Mouse (Mus musculus) layer of hippocampus, adult 2 months (tissue): ENCODE results near the gene Tle4. TPM values are rescaled to one million over a fixed set of nuclear protein-coding genes. Genes with fewer than 3 reads are reported as not detected.
A peak's percentile ranks its signal among the peaks of the same experiment; 100 is the strongest.

Source experiments
- DNase-seq, 2 experiments: peaks; one replicate each; pipeline ENCODE4 v3.0.0; 2022; ENCODE audit warnings: low spot score in 2 of 2
- H3K27ac ChIP-seq: fragments of 200-600 bp; 2 replicates; pipeline ENCODE4 v1.8.1; 2022
- H3K4me3 ChIP-seq: fragments of 200-600 bp; 2 replicates; pipeline ENCODE4 v1.8.1; 2022; ENCODE audit warnings: mild to moderate bottlenecking
- CTCF ChIP-seq: fragments of 200-600 bp; conservative IDR thresholded peaks from 2 replicates; pipeline ENCODE4 v1.8.1; 2022; ENCODE audit warnings: antibody characterized with exemption, mild to moderate bottlenecking, moderate library complexity
- total RNA-seq, 2 experiments: library from RNA; stranded (reverse); gene quantifications; 2 replicates each; pipeline ENCODE4 v1.2.3; 2021

Tle4 gene
- total RNA-seq, 2 experiments from 2014 or later, result 40.9 to 41.7 TPM

DNA sequence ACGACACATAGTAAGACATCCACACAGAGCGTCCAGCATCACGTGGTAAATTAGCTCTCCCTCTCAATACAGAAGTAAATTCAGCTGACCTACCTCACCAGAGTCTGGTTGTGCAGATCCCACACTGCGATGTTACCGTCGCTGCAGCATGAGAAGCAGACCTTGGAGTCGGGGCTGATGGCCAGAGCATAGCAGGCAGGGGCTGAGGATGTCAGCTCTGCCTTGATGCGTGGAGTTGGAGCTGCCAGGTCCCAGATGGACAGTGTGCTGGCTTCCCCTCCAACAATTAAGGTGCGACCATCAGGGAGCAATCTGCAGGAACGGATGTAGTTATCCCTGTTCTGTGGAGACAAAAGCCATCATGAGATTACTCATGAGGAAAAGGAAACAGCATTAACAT is 144.4 kb downstream of the Tle4 start:
- DNase-seq, result no peak
- no peak for TF ChIP-seq CTCF
- Histone ChIP-seq H3K4me3 (no peak overlapping the region), H3K27ac (no peak overlapping the region)

DNA sequence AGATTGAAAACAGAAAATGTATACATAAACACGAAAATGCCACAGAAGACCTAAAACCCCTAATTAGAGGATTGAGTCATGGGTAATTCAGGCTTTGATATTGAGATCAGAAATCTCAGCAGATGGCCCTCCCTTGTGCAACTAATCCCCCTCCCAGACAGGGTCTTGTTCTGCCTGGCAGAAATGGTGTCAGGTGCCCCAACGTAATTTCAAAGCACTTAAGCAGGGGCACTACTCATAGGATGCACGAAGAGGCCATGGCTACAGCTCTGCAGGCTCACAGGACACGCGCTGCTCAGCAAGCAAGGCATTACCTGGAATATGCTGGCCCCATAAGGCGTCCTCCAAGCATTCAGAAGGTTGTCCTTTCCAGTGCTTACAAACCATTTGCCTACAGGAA is 146.5 kb downstream of the Tle4 start:
- TF ChIP-seq CTCF, result no peak
- Histone ChIP-seq H3K4me3 (no peak overlapping the region), H3K27ac (no peak overlapping the region)

DNA sequence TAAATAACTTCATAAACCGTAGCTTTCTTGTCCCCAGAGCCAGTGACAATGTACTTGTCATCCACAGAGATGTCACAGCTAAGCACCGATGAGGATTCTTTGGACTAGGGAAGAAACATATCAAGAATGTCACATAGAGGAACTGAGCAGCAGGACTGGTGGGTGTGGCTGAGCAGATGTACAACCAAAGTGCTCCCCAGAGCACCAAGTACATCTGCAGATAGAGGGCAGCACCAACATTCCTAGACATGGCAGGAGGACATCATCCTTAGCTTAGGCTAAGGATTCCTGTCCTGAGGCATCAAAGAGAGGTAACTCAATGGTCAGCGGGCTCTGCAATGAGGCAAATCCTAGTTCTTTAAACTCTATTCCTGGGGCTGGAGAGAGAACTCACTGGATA is 148.1 kb downstream of the Tle4 start:
- Histone ChIP-seq H3K4me3 (no peak overlapping the region), H3K27ac (no peak overlapping the region)
- DNase-seq, result no peak
- peak; percentile 71 for TF ChIP-seq CTCF

More for the DNA sequence above, 146.5 kb downstream of the Tle4 start:
- DNase-seq, result no peak

DNA sequence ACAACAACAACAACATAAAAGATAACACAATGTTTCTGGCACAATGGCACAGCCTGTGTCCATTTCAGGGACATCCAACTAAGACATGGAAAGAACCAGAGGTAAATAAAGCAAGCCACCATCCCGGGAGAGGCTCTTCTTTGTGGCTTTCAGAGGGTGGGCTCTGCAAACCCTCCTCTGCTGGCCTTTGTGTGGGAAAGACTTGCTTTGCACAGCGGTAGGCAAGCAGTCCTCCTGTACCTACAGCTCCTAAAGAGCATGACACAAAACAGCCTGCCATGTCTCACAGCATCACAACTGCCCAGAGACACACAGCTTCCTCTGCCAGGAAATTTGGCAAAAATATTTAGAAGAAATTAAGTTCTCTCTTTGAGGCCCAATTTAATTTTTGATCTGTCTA is 149.3 kb downstream of the Tle4 start:
- no peak for DNase-seq
- no peak for TF ChIP-seq CTCF
- Histone ChIP-seq H3K27ac (no peak overlapping the region), H3K4me3 (no peak overlapping the region)

GRCm38 (mm10) chr19:14447474-14447873 is 150.4 kb downstream of the Tle4 start:
- H3K27ac ChIP-seq, result no peak overlapping the region
- TF ChIP-seq CTCF, result no peak
- no peak overlapping the region for H3K4me3 ChIP-seq
- DNase-seq, result peak; percentile 24 to 30

GRCm38 (mm10) chr19:14441861-14442260 is 156.0 kb downstream of the Tle4 start:
- no peak overlapping the region for H3K27ac ChIP-seq
- H3K4me3 ChIP-seq, result no peak overlapping the region
- DNase-seq, result no peak
- TF ChIP-seq CTCF, result no peak

- TF ChIP-seq CTCF, result no peak
- Histone ChIP-seq H3K4me3 (no peak overlapping the region), H3K27ac (no peak overlapping the region)
- DNase-seq, result no peak
Measured at GRCm38 (mm10) chr19:14437226-14437625, 160.6 kb downstream of the Tle4 start.

- Histone ChIP-seq H3K4me3 (no peak overlapping the region), H3K27ac (peak overlapping the region; percentile 76)
- no peak for TF ChIP-seq CTCF
- no peak for DNase-seq
Measured at GRCm38 (mm10) chr19:14436567-14436966, 161.3 kb downstream of the Tle4 start.

GRCm38 (mm10) chr19:14435681-14436376 is 162.0 kb downstream of the Tle4 start:
- Histone ChIP-seq H3K27ac (peak overlapping the region; percentile 76), H3K4me3 (peak overlapping the region; percentile 3; the same call in 1 of the 2 replicates)
- DNase-seq, result peak; percentile 36 to 71
- TF ChIP-seq CTCF, result no peak

DNA sequence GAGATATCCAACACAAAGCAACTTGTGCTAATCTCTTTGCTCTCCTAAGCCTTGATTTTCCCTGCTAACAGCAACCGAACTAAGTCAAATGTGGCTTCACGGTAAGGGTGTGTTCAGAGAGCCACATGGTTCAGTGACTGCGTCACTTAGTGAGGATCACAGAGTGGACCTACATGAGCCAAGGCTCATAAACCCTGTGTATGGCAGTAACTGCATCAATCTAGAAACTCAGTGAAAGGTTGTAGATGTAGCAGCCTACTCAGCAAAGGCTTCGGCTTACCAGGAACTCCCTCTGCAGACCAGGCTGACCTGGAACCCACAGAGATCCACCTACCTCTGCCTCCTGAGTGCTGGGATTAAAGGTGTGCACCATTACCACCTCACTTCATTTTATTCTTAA is 164.0 kb downstream of the Tle4 start:
- Histone ChIP-seq H3K4me3 (no peak overlapping the region), H3K27ac (no peak overlapping the region)
- no peak for TF ChIP-seq CTCF
- no peak for DNase-seq

DNA sequence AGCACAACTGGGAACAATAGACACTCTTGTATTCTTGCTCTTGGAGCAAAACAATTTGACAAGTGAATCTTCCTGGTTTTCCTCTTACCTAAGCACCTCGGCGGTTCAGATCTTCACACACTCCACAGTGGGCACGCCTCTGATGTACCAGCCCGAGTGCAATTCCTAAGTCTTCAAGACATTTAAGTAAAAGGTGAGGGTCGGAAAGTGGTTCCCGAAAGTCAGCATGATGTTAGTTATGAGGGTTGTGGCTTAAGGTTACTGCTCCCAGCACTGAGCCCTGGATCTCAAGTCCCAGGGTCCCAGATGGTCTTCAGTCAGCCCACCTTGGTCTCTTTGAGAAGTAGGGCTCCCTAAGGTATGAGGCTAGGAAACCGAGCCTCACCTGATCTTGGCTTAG is 165.4 kb downstream of the Tle4 start:
- H3K27ac ChIP-seq, result no peak overlapping the region
- no peak for TF ChIP-seq CTCF
- H3K4me3 ChIP-seq, result no peak overlapping the region
- DNase-seq, result no peak

- DNase-seq, result no peak
- TF ChIP-seq CTCF, result no peak
- H3K27ac ChIP-seq, result no peak overlapping the region
- no peak overlapping the region for H3K4me3 ChIP-seq
Measured at GRCm38 (mm10) chr19:14426920-14427319, 170.9 kb downstream of the Tle4 start.

DNA sequence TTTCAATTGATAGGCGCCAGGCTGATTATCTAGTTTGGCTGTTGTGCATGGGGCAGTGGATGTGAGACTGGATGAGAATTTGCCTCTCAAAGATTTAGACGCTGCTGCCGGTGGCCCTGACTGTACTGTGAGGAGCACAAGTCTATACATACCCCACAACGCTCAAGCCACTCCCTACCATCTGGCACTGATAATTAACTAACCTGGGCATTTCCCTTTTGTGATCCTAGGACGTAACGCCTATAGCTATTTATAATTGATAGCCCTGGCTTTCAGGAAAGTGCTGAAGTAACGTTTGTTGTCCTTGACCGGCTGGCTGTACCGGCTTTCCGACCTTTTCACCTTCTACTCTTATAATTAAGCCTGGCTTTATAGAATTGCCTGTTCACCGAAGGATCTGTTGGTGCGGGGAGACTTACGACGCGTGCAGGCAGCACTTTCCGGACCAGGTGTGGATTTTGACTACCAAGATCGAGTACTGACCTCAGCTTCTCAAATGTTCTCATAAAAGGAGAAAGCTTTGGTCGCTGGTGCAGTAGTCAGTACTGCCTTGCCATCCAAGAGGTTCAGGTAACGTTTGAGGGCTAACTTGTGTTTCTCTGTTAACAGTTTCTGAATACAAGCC is 171.5 kb downstream of the Tle4 start:
- no peak for TF ChIP-seq CTCF
- DNase-seq, result no peak
- H3K4me3 ChIP-seq, result no peak overlapping the region
- no peak overlapping the region for H3K27ac ChIP-seq

DNA sequence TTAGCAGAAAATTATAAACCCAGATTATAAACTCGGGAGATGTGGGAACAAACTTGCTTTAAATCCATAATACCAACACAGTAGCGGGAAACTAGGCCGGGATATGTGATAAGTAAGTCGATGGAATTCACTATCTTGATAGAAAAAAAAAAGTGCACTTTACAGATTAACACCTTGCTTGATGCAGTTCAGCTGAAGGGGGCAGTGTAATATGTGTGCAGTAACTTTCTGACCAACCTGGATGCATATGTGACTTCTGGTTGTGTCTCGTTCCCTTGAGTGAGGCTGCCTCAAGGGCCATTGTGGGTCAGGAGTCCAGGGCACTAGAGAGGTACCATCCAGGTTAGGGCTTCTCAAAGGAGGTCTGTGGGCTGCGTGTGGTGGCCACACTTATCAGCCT is 172.7 kb downstream of the Tle4 start:
- no peak overlapping the region for H3K4me3 ChIP-seq
- no peak for DNase-seq
- no peak for TF ChIP-seq CTCF
- H3K27ac ChIP-seq, result no peak overlapping the region
